Mouse (Mus musculus) intestine, embryonic 15.5 days (tissue): ENCODE data around the gene Dohh. TPM values are rescaled to one million over a fixed set of nuclear protein-coding genes. Genes with fewer than 3 reads are reported as not detected.

Source experiments
- ATAC-seq: fragments of 200-750 bp; cut with Nextera tagmentation; 2 replicates; pipeline ENCODE4 v1.8.0; 2017; ENCODE audit warnings: moderate TSS enrichment, moderate library complexity
- H3K27ac ChIP-seq: fragments of 300-500 bp; sonication (generic); 2 replicates; pipeline ENCODE4 v1.5.1; 2015; ENCODE audit warnings: mild to moderate bottlenecking, inconsistent platforms
- H3K27me3 ChIP-seq: fragments of 300-500 bp; sonication (generic); replicated peaks from 2 replicates; pipeline ENCODE4 v1.6.1; 2015; ENCODE audit warnings: inconsistent platforms
- H3K36me3 ChIP-seq: fragments of 300-500 bp; sonication (generic); 2 replicates; pipeline ENCODE4 v1.6.1; 2015; ENCODE audit warnings: inconsistent platforms
- H3K4me1 ChIP-seq: fragments of 300-500 bp; sonication (generic); replicated peaks from 2 replicates; pipeline ENCODE4 v1.6.1; 2015; ENCODE audit warnings: inconsistent platforms
- H3K4me2 ChIP-seq: fragments of 300-500 bp; sonication (generic); replicated peaks from 2 replicates; pipeline ENCODE4 v1.6.1; 2015; ENCODE audit warnings: mild to moderate bottlenecking, inconsistent platforms
- H3K4me3 ChIP-seq: fragments of 300-500 bp; sonication (generic); replicated peaks from 2 replicates; pipeline ENCODE4 v1.5.1; 2015; ENCODE audit warnings: inconsistent platforms
- H3K9ac ChIP-seq: fragments of 300-500 bp; sonication (generic); 2 replicates; pipeline ENCODE4 v1.6.1; 2015; ENCODE audit warnings: inconsistent platforms
- H3K9me3 ChIP-seq: fragments of 300-500 bp; sonication (generic); 2 replicates; pipeline ENCODE4 v1.6.1; 2016; ENCODE audit warnings: inconsistent platforms
- WGBS: fragments of 180-500 bp; shearing (Covaris S2); methylation state at CpG from one replicate; pipeline ENCODE4 v1.1.7; 2015; 5-methylcytosine and 5-hydroxymethylcytosine counted together
- polyA plus RNA-seq: library from polyadenylated mRNA; unstranded; fragments of >200 nt; fragmentation: Nextera tagmentation; extraction: Ambion mirVana; gene quantifications from 2 replicates; pipeline ENCODE4 v1.2.1, GENCODE M21; 2015

Dohh gene
- polyA plus RNA-seq, 1 experiment from 2014 or later = 89.2 TPM

- Histone ChIP-seq H3K4me1 (peaks cover 37% of the 10 kb centered on the region), H3K36me3 (0 out of 2 replicates have a peak, but pooled peaks cover 9% of the 10 kb centered on the region), H3K4me3 (peak overlapping the region; percentile 78), H3K4me2 (peak overlapping the region; percentile 84), H3K9ac (peak overlapping the region; percentile 82), H3K27me3 (no peaks in the 10 kb centered on the region; the same call in 1 of the 2 replicates), H3K27ac (peak overlapping the region; percentile 45; the same call in 1 of the 2 replicates), H3K9me3 (no peaks in the 10 kb centered on the region)
- ATAC-seq = peak; percentile 35
- WGBS = 4% methylated on average over 12 of the region's 12 CpGs
Observed at GRCm38 (mm10) chr10:81349146-81349545, 35.1 kb upstream of the Dohh start.

GRCm38 (mm10) chr10:81349961-81350350 is 34.3 kb upstream of the Dohh start:
- ATAC-seq = no peak; the same call in 1 of the 2 replicates
- Histone ChIP-seq H3K9me3 (no peaks in the 10 kb centered on the region), H3K27me3 (no peaks in the 10 kb centered on the region), H3K27ac (peak overlapping the region; percentile 77), H3K36me3 (0 out of 2 replicates have a peak, but pooled peaks cover 9% of the 10 kb centered on the region), H3K4me3 (peak overlapping the region; percentile 78), H3K4me2 (peak overlapping the region; percentile 84), H3K9ac (peak overlapping the region; percentile 82), H3K4me1 (peaks cover 37% of the 10 kb centered on the region)
- under 1% methylated on average over 29 of the region's 29 CpGs for WGBS

GRCm38 (mm10) chr10:81350351-81351063 is 33.7 kb upstream of the Dohh start, which contains the start of gene Hmg20b:
Gene Hmg20b (minus strand): TSS chr10:81350480.
- peak; percentile 93 for ATAC-seq
- peak within 1 kb of the TSS; percentile 84 for H3K4me2 ChIP-seq
- H3K36me3 ChIP-seq = 0 out of 2 replicates have a peak, but pooled peaks cover 9% of the 10 kb centered on the region
- H3K27ac ChIP-seq = peak within 1 kb of the TSS; percentile 78
- H3K27me3 ChIP-seq = no peaks in the 10 kb centered on the region
- peaks cover 37% of the 10 kb centered on the region for H3K4me1 ChIP-seq
- no peaks in the 10 kb centered on the region for H3K9me3 ChIP-seq
- WGBS = under 1% methylated on average over 54 of the region's 54 CpGs
- peak within 1 kb of the TSS; percentile 78 for H3K4me3 ChIP-seq
- peak within 1 kb of the TSS; percentile 82 for H3K9ac ChIP-seq

GRCm38 (mm10) chr10:81351678-81352291 is 32.4 kb upstream of the Dohh start:
- Histone ChIP-seq H3K4me2 (peak overlapping the region; percentile 35; the same call in 1 of the 2 replicates), H3K4me1 (peaks cover 37% of the 10 kb centered on the region), H3K27me3 (no peaks in the 10 kb centered on the region), H3K27ac (peak overlapping the region; percentile 40; the same call in 1 of the 2 replicates), H3K4me3 (no peak overlapping the region), H3K9ac (no peak overlapping the region; the same call in 1 of the 2 replicates), H3K9me3 (no peaks in the 10 kb centered on the region), H3K36me3 (0 out of 2 replicates have a peak, but pooled peaks cover 6% of the 10 kb centered on the region)
- WGBS = 14% methylated on average over 9 of the region's 9 CpGs
- no peak for ATAC-seq

- Histone ChIP-seq H3K9ac (peak overlapping the region; percentile 13; the same call in 1 of the 2 replicates), H3K4me1 (peaks cover 35% of the 10 kb centered on the region), H3K4me3 (no peak overlapping the region), H3K27me3 (no peaks in the 10 kb centered on the region), H3K9me3 (no peaks in the 10 kb centered on the region), H3K27ac (no peak overlapping the region), H3K36me3 (no peaks in the 10 kb centered on the region), H3K4me2 (no peak overlapping the region)
- 74% methylated on average over 9 of the region's 9 CpGs for WGBS
- no peak for ATAC-seq
Observed at GRCm38 (mm10) chr10:81354738-81355477, 29.3 kb upstream of the Dohh start.

DNA sequence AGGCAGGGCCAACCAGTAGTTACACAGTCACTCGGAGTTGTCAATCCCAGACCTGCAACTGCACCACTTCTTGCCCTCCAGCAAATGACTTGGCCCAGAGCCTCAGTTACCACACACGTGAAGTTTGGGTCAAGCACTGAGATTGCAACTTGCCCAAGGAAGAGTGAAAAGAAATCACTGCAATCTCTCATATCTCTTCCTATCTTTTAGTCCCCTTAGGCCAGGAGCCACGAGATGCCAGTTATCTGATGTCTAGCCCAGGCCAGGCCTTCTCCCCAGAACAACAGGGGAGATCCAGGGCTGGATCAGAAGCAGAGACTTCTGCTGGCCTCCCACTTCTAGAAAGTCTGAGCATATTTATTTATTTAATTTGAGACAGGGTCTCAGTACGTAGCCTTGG is 28.7 kb upstream of the Dohh start:
- no peaks in the 10 kb centered on the region for H3K36me3 ChIP-seq
- H3K9ac ChIP-seq = no peak overlapping the region
- no peaks in the 10 kb centered on the region for H3K9me3 ChIP-seq
- H3K27ac ChIP-seq = no peak overlapping the region
- peaks cover 38% of the 10 kb centered on the region for H3K4me1 ChIP-seq
- no peak for ATAC-seq
- H3K27me3 ChIP-seq = no peaks in the 10 kb centered on the region
- H3K4me2 ChIP-seq = no peak overlapping the region
- 88% methylated on average over 4 of the region's 4 CpGs for WGBS
- H3K4me3 ChIP-seq = no peak overlapping the region

GRCm38 (mm10) chr10:81356352-81356990 is 27.8 kb upstream of the Dohh start:
- Histone ChIP-seq H3K9ac (no peak overlapping the region), H3K4me3 (no peak overlapping the region), H3K4me1 (peaks cover 42% of the 10 kb centered on the region), H3K36me3 (peaks cover 3% of the 10 kb centered on the region; the same call in 1 of the 2 replicates), H3K4me2 (peak overlapping the region; percentile 99), H3K9me3 (no peaks in the 10 kb centered on the region), H3K27me3 (no peaks in the 10 kb centered on the region), H3K27ac (no peak overlapping the region)
- 54% methylated on average over 12 of the region's 12 CpGs for WGBS
- no peak for ATAC-seq

- H3K27ac ChIP-seq = peak within 1 kb of the TSS; percentile 59
- peak within 1 kb of the TSS; percentile 91 for H3K9ac ChIP-seq
- ATAC-seq = peak; percentile 90
- no peaks in the 10 kb centered on the region for H3K9me3 ChIP-seq
- peak within 1 kb of the TSS; percentile 88 for H3K4me3 ChIP-seq
- H3K27me3 ChIP-seq = no peaks in the 10 kb centered on the region
- WGBS = 2% methylated on average over 79 of the region's 79 CpGs
- peak within 1 kb of the TSS; percentile 99 for H3K4me2 ChIP-seq
- H3K4me1 ChIP-seq = peaks cover 37% of the 10 kb centered on the region
- peaks cover 3% of the 10 kb centered on the region; the same call in 1 of the 2 replicates for H3K36me3 ChIP-seq
Observed at GRCm38 (mm10) chr10:81356991-81357844, 27.0 kb upstream of the Dohh start, which contains the start of gene Mfsd12. Gene Mfsd12 (plus strand): TSS chr10:81357491.

GRCm38 (mm10) chr10:81358209-81358608 is 26.0 kb upstream of the Dohh start:
- WGBS = 35% methylated on average over 4 of the region's 4 CpGs
- ATAC-seq = no peak
- H3K4me2 ChIP-seq = peak overlapping the region; percentile 99
- H3K36me3 ChIP-seq = peaks cover 3% of the 10 kb centered on the region; the same call in 1 of the 2 replicates
- H3K27ac ChIP-seq = peak overlapping the region; percentile 59
- peak overlapping the region; percentile 88 for H3K4me3 ChIP-seq
- H3K9me3 ChIP-seq = no peaks in the 10 kb centered on the region
- H3K27me3 ChIP-seq = 0 out of 2 replicates have a peak, but pooled peaks cover under 1% of the 10 kb centered on the region
- peak overlapping the region; percentile 91 for H3K9ac ChIP-seq
- peaks cover 44% of the 10 kb centered on the region for H3K4me1 ChIP-seq

- H3K4me2 ChIP-seq = peak overlapping the region; percentile 99
- H3K27ac ChIP-seq = peak overlapping the region; percentile 59
- peak overlapping the region; percentile 91; the same call in 1 of the 2 replicates for H3K9ac ChIP-seq
- H3K4me1 ChIP-seq = peaks cover 50% of the 10 kb centered on the region
- WGBS = 63% methylated on average over 1 of the region's 1 CpGs
- H3K36me3 ChIP-seq = peaks cover 3% of the 10 kb centered on the region; the same call in 1 of the 2 replicates
- no peaks in the 10 kb centered on the region for H3K9me3 ChIP-seq
- H3K4me3 ChIP-seq = peak overlapping the region; percentile 88; the same call in 1 of the 2 replicates
- H3K27me3 ChIP-seq = peaks cover 7% of the 10 kb centered on the region
- peak; percentile 24 for ATAC-seq
Observed at GRCm38 (mm10) chr10:81358841-81359240, 25.4 kb upstream of the Dohh start.
